Mouse (Mus musculus) kidney, postnatal 4 days (tissue): ENCODE measurements around the gene Caskin1.
"Not testable (repeated sequence)": the region's sequence is repeated elsewhere in the genome, so short reads cannot be mapped to it uniquely, and the experiment has no call there.

ENCODE experiments used
- DNase-seq, 2 experiments: peaks; one replicate each; pipeline ENCODE4 v3.0.0; 2021; ENCODE audit warnings: mixed read lengths in 2 of 2

Gene Caskin1

DNA sequence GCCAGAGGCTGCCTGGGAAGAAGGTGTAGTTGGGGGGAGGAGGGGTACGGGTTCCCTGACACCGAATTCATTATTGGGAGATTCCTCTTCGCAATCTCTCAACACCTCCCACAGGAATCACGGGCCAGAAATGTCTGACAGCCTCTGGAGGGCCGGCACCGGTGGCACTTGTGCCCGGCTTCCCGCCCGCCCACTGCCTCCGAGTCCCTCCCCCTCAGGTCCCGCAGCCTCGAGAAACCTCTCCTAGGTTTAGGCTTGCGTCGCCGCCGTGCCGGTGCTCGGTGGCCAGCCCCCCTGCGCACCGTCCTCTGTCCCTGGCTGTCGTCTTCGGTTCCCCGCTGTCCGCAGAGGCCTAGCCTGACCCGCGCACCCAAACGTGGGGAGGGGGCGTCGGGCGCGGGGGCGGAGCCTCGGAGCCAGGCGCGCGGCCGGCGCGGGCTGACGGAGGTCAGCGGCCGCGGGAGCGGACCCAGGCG lies at the start of gene Caskin1:
TSS of gene Caskin1 (plus strand) at position 416 of the 476 bp plus-strand sequence.
- DNase-seq: peak; percentile 52 to 70

DNA sequence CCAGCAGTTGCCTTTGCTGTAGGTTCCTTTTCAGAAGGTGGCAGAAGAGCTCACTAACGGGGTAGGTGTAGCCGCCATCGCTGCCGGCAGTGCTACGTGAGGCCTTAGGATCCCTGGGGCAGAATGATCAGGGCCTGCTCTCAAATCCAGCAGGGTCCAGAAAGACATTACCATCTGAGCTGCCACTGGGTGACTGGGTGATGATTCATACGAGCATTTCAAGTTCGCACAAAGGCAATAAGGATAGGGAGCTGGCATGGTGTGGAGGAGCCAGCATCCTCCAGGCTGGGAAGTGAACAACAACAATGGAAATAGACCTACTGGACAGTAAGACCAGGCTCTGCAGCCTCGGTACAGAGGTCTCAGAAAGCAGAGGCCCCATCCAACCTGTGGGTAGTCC lies 48.0 kb upstream of the Caskin1 start:
- DNase-seq: no peak

DNA sequence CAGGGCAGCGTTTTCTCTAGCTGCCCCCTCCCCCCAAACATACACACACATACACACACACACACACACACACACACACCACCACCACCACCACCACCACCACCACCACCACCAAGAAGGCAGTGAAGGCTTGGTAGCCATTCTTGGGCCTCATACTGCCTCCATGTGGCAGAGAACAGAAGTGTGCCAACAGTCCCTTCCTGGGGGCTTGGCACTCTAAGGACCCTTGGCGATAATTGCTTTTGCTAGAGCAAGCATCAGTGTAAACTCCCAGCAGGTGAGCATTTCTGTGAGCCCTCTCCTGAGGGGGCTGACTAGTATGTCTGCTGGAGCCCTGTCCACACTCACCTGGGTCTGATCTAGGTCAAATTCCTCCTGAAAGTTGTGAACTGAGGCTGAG lies 47.3 kb upstream of the Caskin1 start:
- peak; percentile 38 to 45 for DNase-seq

GRCm38 (mm10) chr17:24442107-24442506 lies 46.3 kb upstream of the Caskin1 start:
- peak in 1 of 2 experiments; percentile 22 for DNase-seq

GRCm38 (mm10) chr17:24442632-24443155 lies 45.7 kb upstream of the Caskin1 start, which contains the start of gene Dnase1l2:
TSS of gene Dnase1l2 (minus strand) at chr17:24443105.
- DNase-seq: no peak

- DNase-seq: peak in 1 of 2 experiments; percentile 46
Measured at GRCm38 (mm10) chr17:24443409-24443808, 45.0 kb upstream of the Caskin1 start.

- no peak for DNase-seq
Measured at GRCm38 (mm10) chr17:24446590-24446989, 41.8 kb upstream of the Caskin1 start.

DNA sequence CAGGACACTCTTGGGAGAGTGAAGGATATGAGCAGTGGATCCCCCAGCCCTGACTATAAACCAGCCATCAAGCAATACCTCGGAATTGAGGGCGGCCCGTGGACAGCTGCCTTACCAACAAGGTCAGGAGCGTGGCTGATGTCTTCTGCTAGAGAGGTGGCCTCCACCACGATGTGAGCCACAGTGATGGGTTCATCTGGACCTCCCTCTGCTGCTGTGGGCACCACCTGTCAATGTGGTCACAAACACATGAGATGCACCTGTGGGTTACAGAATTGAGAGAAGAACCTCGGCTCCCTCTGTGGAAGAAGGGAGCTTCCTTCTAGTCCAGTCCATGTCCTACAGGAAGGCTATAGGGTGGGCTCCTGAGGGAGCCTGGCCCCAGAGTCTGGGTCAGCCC lies 38.9 kb upstream of the Caskin1 start:
- DNase-seq: no peak

- no peak for DNase-seq
Measured at GRCm38 (mm10) chr17:24451220-24451619, 37.2 kb upstream of the Caskin1 start.

- DNase-seq: no peak
Measured at GRCm38 (mm10) chr17:24453372-24453771, 35.0 kb upstream of the Caskin1 start.

DNA sequence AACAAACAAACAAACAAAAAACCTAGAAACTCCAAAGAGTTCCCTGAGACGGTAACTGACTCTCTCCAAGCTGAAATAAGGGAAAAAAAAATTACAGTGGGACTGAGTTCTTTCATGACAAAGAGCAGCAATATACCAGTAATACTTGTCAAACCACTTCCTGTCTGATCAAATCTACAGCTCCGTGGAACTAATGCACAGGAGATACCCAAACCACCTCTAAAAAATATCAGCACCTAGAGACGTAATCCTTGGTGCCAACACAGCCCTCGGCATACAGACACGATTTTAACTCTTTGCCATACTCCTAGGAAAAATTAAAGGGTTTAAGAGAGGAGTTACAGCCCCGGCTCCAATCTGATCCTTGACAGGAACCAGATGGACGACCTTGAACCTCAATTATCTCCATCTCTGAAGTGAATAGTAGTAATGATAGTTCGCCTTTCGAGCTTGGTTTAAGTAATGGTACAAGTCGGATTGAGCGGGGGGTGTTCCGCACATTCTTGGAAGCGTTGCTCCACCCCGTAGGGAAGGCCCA lies 34.1 kb upstream of the Caskin1 start:
- no peak for DNase-seq

GRCm38 (mm10) chr17:24454756-24455522 lies 33.5 kb upstream of the Caskin1 start:
- DNase-seq: peak; percentile 100

GRCm38 (mm10) chr17:24455523-24456206 lies 32.7 kb upstream of the Caskin1 start:
- not testable (repeated sequence) for DNase-seq

DNA sequence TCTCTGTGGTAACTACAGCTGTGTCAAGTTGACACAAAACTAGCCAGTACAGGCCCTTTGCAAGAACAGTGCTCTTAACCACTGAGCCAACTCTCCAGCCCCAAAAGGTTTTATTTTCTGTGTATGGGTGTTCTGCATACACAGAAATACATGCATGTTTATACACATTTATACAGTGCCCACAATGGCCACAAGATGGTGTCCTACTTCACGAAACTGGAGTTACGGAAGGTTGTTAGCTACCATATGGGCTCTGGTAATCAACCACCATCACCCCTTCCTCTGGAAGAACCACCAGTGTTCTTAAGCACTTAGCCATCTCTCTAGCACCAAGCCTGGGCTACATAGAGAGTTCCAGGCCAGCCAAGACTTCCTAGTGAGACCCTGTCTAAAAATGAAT lies 26.8 kb upstream of the Caskin1 start:
- peak; percentile 42 to 56 for DNase-seq

DNA sequence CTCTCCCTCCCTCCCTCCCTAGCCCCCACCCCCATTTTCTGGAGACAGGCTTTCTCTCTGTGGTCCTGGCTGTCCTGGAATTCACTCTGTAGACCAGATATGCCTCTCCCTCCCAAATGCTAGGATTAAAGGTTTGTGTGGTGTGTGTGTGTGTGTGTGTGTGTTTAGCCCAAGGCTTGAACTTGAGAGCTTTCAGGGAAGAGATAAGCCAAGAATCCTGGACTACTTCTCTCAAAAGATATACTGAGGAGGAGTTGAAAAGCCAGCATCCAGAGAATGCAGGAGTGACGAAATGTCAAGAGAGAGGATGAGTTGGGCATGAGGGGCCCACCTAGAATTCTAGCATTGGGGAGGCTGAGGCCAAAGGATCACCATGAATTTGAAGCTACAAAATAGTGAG lies 25.5 kb upstream of the Caskin1 start:
- DNase-seq: no peak

GRCm38 (mm10) chr17:24463374-24464133 lies 24.8 kb upstream of the Caskin1 start:
- no peak for DNase-seq

DNA sequence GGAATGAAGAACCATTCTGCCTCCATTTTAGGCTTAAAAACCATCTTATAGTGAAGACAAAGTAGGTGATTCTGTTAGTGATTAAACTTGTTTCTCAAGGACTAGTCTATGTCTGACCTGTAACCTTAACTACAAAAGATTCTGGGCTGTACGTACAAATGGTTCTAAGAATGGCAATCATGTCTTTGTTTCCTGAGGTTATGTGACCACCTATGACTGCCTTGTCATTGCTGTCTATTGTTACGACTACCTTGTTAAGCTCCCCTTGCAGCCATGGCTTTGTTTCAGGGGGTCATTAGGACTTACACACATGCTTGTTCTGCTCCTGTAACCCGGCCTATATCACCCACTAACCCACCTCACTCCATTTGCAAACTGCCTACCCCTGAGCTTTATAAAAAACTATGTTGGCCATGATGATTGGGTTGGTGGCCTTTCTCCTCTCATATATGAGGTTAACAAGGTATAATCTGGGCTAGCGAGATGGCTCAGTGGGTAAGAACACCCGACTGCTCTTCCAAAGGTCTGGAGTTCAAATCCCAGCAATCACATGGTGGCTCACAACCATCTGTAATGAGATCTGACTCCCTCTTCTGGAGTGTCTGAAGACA lies 19.7 kb upstream of the Caskin1 start:
- DNase-seq: no peak

DNA sequence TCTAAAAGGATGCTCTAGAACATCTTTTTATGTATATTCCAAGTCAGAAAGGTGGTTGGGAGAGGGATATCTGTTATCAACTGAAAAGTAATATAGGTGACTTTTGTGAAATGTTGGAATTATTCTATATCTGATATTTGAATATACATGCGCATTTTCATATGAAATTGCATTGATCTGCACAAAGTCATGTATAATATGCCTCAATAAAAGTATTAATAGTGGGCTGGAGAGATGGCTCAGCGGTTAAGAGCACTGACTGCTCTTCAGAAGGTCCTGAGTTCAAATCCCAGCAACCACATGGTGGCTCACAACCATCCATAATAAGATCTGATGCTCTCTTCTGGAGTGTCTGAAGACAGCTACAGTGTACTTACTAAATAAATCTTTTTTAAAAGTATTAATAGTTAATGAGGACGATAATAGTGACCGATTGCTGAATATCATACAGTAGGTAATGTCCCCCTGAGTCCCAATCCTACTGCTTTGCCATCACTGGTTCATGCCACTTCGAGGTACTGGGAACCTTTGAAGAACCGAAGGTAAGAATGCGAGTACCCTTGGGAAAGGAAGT lies 19.0 kb upstream of the Caskin1 start:
- DNase-seq: no peak

- peak; percentile 98 to 99 for DNase-seq
Measured at GRCm38 (mm10) chr17:24469910-24470602, 18.3 kb upstream of the Caskin1 start, which contains the start of the genes E4f1 and Pgp. TSS of gene E4f1 (minus strand) at chr17:24470313. TSS of gene Pgp (plus strand) at chr17:24470392.

GRCm38 (mm10) chr17:24470701-24471527 lies 17.5 kb upstream of the Caskin1 start:
- no peak for DNase-seq
